Mouse (Mus musculus) limb, embryonic 12.5 days (tissue): ENCODE data around the gene Sigirr. TPM values are rescaled to one million over a fixed set of nuclear protein-coding genes. Genes with fewer than 3 reads are reported as not detected.

ENCODE experiments used
- ATAC-seq: fragments of 200-750 bp; cut with Nextera tagmentation; 2 replicates; pipeline ENCODE4 v1.8.0; 2017; ENCODE audit warnings: low read depth, moderate TSS enrichment; ENCODE audit not compliant: insufficient number of reproducible peaks, insufficient read depth, low FRiP score, low TSS enrichment
- H3K27ac ChIP-seq: fragments of 300-500 bp; sonication (generic); 2 replicates; pipeline ENCODE4 v1.5.1; 2016; ENCODE audit warnings: mild to moderate bottlenecking, moderate library complexity
- H3K27me3 ChIP-seq: fragments of 300-500 bp; sonication (generic); 2 replicates; pipeline ENCODE4 v1.6.1; 2016; ENCODE audit warnings: mild to moderate bottlenecking, moderate library complexity
- H3K36me3 ChIP-seq: fragments of 300-500 bp; sonication (generic); 2 replicates; pipeline ENCODE4 v1.6.1; 2016; ENCODE audit warnings: mild to moderate bottlenecking, moderate library complexity
- H3K4me1 ChIP-seq: fragments of 300-500 bp; sonication (generic); replicated peaks from 2 replicates; pipeline ENCODE4 v1.6.1; 2016
- H3K4me2 ChIP-seq: fragments of 300-500 bp; sonication (generic); 2 replicates; pipeline ENCODE4 v1.6.1; 2016; ENCODE audit warnings: mild to moderate bottlenecking, moderate library complexity
- H3K4me3 ChIP-seq: fragments of 300-500 bp; sonication (generic); replicated peaks from 2 replicates; pipeline ENCODE4 v1.5.1; 2016; ENCODE audit warnings: mild to moderate bottlenecking
- H3K9ac ChIP-seq: fragments of 300-500 bp; sonication (generic); replicated peaks from 2 replicates; pipeline ENCODE4 v1.6.1; 2016; ENCODE audit warnings: mild to moderate bottlenecking, moderate library complexity
- H3K9me3 ChIP-seq: fragments of 300-500 bp; sonication (generic); 2 replicates; pipeline ENCODE4 v1.6.1; 2016; ENCODE audit warnings: mild to moderate bottlenecking, moderate library complexity
- WGBS: fragments of 180-500 bp; shearing (Covaris S2); methylation state at CpG from one replicate; pipeline ENCODE4 v1.1.7; 2016; 5-methylcytosine and 5-hydroxymethylcytosine counted together
- polyA plus RNA-seq: library from polyadenylated mRNA; unstranded; fragments of >200 nt; fragmentation: Nextera tagmentation; extraction: Ambion mirVana; gene quantifications from 2 replicates; pipeline ENCODE4 v1.2.1, GENCODE M21; 2016

The Sigirr gene
- polyA plus RNA-seq, 1 experiment from 2014 or later, result 2.5 TPM

DNA sequence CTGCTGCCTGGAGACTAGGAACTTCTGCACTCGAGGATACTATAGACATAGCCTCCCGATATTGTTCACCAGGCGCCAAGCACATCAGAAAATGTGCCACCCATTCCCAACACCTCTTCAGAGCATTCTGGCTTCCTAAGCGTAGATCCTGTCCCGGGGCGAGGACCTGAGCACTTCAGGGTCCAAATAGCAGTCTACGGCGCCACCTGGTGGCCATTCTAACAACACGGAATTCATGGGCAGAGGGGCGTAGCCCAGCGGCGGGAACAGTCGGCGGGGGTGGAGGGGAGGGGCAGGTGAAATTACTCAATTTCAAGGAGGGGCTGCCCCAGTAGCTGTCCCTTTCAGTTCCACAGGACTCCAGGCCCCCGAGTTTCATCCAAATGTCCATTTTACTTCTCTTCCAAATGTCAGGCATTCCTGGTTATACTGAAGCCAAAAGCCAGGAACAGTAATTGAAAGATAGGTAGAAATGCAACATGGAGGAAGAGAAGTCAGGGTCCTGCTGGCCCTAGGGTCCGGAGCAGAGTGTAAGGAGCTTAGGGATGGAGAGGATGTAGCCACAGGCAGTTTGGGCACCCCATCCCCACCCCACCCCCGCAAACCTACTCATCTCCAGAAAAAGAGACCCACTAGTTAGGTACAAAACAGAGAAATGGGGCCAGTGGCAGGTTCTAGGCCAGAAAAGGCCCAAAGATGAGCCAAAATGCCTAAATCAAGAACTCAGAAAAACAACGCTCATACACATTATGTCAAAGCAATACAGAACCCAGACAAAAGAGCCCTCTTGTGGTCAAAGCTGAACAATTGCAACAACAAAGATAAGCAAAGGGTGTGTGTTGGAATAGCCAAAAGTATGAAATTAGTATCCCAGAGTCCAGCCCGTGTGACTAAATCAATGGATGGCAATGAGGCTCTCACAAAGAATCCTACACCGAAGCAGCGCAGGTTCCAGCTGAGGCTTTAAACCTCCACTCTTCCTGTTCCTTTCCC is 51.9 kb downstream of the Sigirr start:
- peak overlapping the region; percentile 31 for H3K4me3 ChIP-seq
- H3K27ac ChIP-seq, result peak overlapping the region; percentile 77
- H3K9ac ChIP-seq, result peak overlapping the region; percentile 60
- 9% methylated on average over 21 of the region's 21 CpGs for WGBS
- H3K4me1 ChIP-seq, result peaks cover 21% of the 10 kb centered on the region
- H3K27me3 ChIP-seq, result no peaks in the 10 kb centered on the region
- ATAC-seq, result peak; percentile 74
- H3K4me2 ChIP-seq, result peak overlapping the region; percentile 74
- no peaks in the 10 kb centered on the region for H3K9me3 ChIP-seq
- no peaks in the 10 kb centered on the region for H3K36me3 ChIP-seq

DNA sequence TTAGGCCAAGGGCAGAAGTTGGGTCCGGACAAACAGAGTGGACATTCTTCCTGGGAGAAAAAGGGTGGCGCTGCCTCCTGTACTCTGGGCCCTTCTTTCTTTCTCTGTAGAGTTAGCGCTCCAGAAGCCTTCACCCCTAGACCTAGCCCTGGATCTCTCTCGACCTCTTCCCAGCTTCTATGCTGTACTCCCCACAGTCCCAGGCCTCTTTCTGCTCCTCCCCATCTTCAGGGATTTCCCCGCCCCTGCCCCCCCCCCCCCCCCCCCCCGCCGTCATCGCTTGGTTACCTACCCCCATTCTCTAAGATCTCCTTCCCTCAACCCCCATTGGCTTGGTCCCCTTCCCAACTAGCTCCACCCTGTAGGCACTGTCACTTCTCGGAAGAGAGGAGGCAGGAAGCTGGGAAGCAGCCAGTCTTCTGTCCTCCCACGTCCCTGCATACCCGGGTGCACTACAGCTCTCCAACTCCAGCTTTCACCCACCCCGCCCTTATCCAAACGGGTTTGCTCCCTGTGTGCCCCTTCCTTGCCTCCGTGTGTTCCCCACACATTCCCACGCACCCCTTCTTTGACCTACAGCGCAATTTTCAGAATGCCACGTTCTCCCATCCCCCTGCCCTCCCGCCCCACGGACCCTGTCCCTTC is 52.7 kb downstream of the Sigirr start:
- H3K9me3 ChIP-seq, result no peaks in the 10 kb centered on the region
- 7% methylated on average over 14 of the region's 19 CpGs for WGBS
- no peaks in the 10 kb centered on the region for H3K36me3 ChIP-seq
- H3K4me2 ChIP-seq, result peak overlapping the region; percentile 74
- H3K27me3 ChIP-seq, result no peaks in the 10 kb centered on the region
- H3K27ac ChIP-seq, result peak overlapping the region; percentile 77
- peaks cover 30% of the 10 kb centered on the region for H3K4me1 ChIP-seq
- peak overlapping the region; percentile 31 for H3K4me3 ChIP-seq
- peak; percentile 70 for ATAC-seq
- peak overlapping the region; percentile 60 for H3K9ac ChIP-seq

DNA sequence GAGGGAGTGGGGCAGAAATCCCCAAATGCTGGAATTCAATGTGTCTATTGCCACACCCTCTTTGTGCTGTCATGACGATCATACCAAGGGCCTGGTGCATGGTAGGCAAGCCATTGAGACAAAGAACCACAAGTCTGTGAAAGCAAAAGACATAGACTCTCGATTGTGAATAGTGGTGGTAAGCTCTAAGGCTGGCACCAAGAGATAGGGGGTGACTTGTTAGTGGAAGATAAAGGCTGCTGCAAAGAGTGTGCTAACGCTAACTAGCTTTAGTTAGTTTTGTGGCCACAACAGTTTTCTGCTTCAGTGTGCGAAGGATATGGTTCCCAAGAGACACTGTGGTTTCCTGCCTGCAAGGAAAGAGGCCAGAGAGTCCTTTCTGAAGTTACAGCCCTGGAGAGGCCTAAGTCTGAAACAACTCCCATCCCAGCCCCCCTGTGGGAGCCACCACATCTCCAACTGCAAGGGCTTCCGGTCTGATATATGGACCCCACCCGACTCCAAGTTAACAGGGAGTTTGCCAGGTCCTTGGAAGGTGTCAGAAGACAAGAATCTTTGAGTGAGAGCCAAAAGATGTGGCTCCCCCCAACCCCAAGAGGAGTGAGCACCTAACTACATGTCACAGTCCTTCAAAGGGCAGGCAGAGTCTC is 53.3 kb downstream of the Sigirr start:
- H3K27ac ChIP-seq, result peak overlapping the region; percentile 59
- no peak for ATAC-seq
- H3K36me3 ChIP-seq, result no peaks in the 10 kb centered on the region
- peak overlapping the region; percentile 60 for H3K9ac ChIP-seq
- H3K4me2 ChIP-seq, result peak overlapping the region; percentile 74
- peaks cover 34% of the 10 kb centered on the region for H3K4me1 ChIP-seq
- H3K9me3 ChIP-seq, result no peaks in the 10 kb centered on the region
- WGBS, result 60% methylated on average over 6 of the region's 6 CpGs
- H3K4me3 ChIP-seq, result 0 out of 2 replicates have a peak overlapping the region, but pooled peaks have one; percentile 31
- no peaks in the 10 kb centered on the region for H3K27me3 ChIP-seq

DNA sequence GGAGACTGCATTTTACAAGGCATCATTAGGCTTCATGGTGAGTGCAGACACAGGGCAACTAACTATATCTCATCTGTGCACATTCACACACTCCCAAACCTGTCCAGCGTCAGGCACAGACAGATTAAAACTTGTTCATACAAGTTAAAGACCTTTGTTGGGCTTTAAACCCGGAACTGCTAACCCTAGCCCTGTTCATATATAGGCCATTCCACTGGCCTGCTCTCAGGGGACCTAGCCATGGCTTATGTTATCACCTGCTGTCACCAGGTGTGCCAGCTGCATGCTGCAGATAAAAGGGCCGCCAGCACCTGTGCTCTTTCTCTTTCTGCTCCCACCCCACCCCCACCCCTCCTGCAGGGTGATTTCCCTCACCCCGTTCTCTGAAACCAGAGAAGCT is 57.8 kb downstream of the Sigirr start:
- no peaks in the 10 kb centered on the region for H3K36me3 ChIP-seq
- no peak overlapping the region for H3K4me2 ChIP-seq
- H3K9ac ChIP-seq, result no peak overlapping the region
- no peaks in the 10 kb centered on the region for H3K27me3 ChIP-seq
- H3K4me1 ChIP-seq, result peaks cover 38% of the 10 kb centered on the region
- 23% methylated on average over 4 of the region's 4 CpGs for WGBS
- 0 out of 2 replicates have a peak, but pooled peaks cover 3% of the 10 kb centered on the region for H3K9me3 ChIP-seq
- peak overlapping the region; percentile 73 for H3K27ac ChIP-seq
- no peak for ATAC-seq
- H3K4me3 ChIP-seq, result no peak overlapping the region

DNA sequence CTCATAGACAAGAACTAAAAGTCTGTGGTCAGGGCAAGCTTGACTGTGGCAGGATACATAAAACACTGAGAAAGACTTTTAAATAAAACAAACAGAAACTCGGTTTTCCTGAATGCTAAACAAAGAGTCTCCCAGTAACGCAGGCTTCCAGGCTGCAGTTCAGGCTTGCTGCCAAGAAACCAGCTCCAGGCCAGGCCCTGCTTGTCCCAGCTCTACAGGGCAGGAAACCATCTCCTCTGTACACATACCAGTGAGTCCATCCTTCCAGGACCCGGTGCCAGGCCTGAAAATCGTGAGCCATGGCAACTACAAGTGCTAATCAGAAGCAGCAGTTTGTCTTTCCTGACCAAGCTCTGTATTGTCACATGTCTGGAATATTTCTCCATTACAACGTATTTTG is 58.7 kb downstream of the Sigirr start:
- no peak overlapping the region for H3K4me2 ChIP-seq
- H3K36me3 ChIP-seq, result no peaks in the 10 kb centered on the region
- peak overlapping the region; percentile 84 for H3K27ac ChIP-seq
- no peak overlapping the region for H3K9ac ChIP-seq
- WGBS, result 17% methylated on average over 5 of the region's 5 CpGs
- no peak overlapping the region for H3K4me3 ChIP-seq
- H3K4me1 ChIP-seq, result peaks cover 30% of the 10 kb centered on the region
- no peak for ATAC-seq
- 0 out of 2 replicates have a peak, but pooled peaks cover 3% of the 10 kb centered on the region for H3K9me3 ChIP-seq
- H3K27me3 ChIP-seq, result no peaks in the 10 kb centered on the region

Other genes with a start within 250 kb of the Sigirr start
- gene Gm45785, start 244.2 kb downstream of the Sigirr start, polyA plus RNA-seq, result 0.23 TPM in 1 of 2 replicates, not detected in the other
- gene Ric8a, start 243.6 kb downstream of the Sigirr start, polyA plus RNA-seq, result 53.0 and 60.3 TPM in 2 replicates
- 38.3 and 38.9 TPM in 2 replicates for gene Bet1l, start 243.0 kb downstream of the Sigirr start, polyA plus RNA-seq
- 271 and 302 TPM in 2 replicates for gene Psmd13, start 218.6 kb downstream of the Sigirr start, polyA plus RNA-seq
- 28.3 and 29.9 TPM in 2 replicates for gene Sirt3, start 218.3 kb downstream of the Sigirr start, polyA plus RNA-seq
- 1.9 and 2.7 TPM in 2 replicates for gene Cox8b, start 200.1 kb downstream of the Sigirr start, polyA plus RNA-seq
- not detected in 2 replicates for gene Nlrp6, start 179.7 kb downstream of the Sigirr start, polyA plus RNA-seq
- gene Pgghg, start 159.2 kb downstream of the Sigirr start, polyA plus RNA-seq, result 18.9 and 21.5 TPM in 2 replicates
- gene Ifitm5, start 150.3 kb downstream of the Sigirr start, polyA plus RNA-seq, result 5.6 and 6.1 TPM in 2 replicates
- gene Gm45717, start 144.6 kb downstream of the Sigirr start, polyA plus RNA-seq, result not detected in 2 replicates
- 941 and 1,046 TPM in 2 replicates for gene Ifitm2, start 144.6 kb downstream of the Sigirr start, polyA plus RNA-seq
- 77.8 and 78.8 TPM in 2 replicates for gene Ifitm1, start 133.4 kb downstream of the Sigirr start, polyA plus RNA-seq
- gene Ifitm3, start 89.8 kb downstream of the Sigirr start, polyA plus RNA-seq, result 56.5 and 68.6 TPM in 2 replicates
- gene Ifitm6, start 82.6 kb downstream of the Sigirr start, polyA plus RNA-seq, result not detected in 2 replicates
- not detected in 2 replicates for gene Gm17387, start 71.4 kb downstream of the Sigirr start, polyA plus RNA-seq
- gene B4galnt4, start 39.5 kb downstream of the Sigirr start, polyA plus RNA-seq, result 37.3 and 40.1 TPM in 2 replicates
- gene Pkp3, start 22.4 kb downstream of the Sigirr start, polyA plus RNA-seq, result 14.6 and 14.9 TPM in 2 replicates
- 1.6 and 2.0 TPM in 2 replicates for gene Ano9, start 17.2 kb upstream of the Sigirr start, polyA plus RNA-seq
- 76.0 and 76.7 TPM in 2 replicates for gene Ptdss2, start 21.8 kb upstream of the Sigirr start, polyA plus RNA-seq
- 88.5 and 91.5 TPM in 2 replicates for gene Rnh1, start 72.3 kb upstream of the Sigirr start, polyA plus RNA-seq
- 95.3 and 98.1 TPM in 2 replicates for gene Hras, start 93.4 kb upstream of the Sigirr start, polyA plus RNA-seq
- gene Lrrc56, start 93.6 kb upstream of the Sigirr start, polyA plus RNA-seq, result 17.0 and 19.0 TPM in 2 replicates
- gene Lmntd2, start 113.5 kb upstream of the Sigirr start, polyA plus RNA-seq, result 4.2 and 5.2 TPM in 2 replicates
- gene Rassf7, start 115.3 kb upstream of the Sigirr start, polyA plus RNA-seq, result 39.1 and 43.7 TPM in 2 replicates
- 95.8 and 102 TPM in 2 replicates for gene Phrf1, start 128.2 kb upstream of the Sigirr start, polyA plus RNA-seq
- 0.51 and 1.0 TPM in 2 replicates for gene Irf7, start 165.9 kb upstream of the Sigirr start, polyA plus RNA-seq
- gene Cdhr5, start 176.2 kb upstream of the Sigirr start, polyA plus RNA-seq, result not detected in 2 replicates
- 10.5 and 11.4 TPM in 2 replicates for gene Sct, start 178.6 kb upstream of the Sigirr start, polyA plus RNA-seq
- gene Drd4, start 191.4 kb upstream of the Sigirr start, polyA plus RNA-seq, result 1.6 TPM in 2 replicates
- gene Deaf1, start 227.1 kb upstream of the Sigirr start, polyA plus RNA-seq, result 61.8 and 66.5 TPM in 2 replicates
- gene Tmem80, start 227.2 kb upstream of the Sigirr start, polyA plus RNA-seq, result 50.7 and 52.0 TPM in 2 replicates
- 5.1 and 6.3 TPM in 2 replicates for gene Eps8l2, start 238.3 kb upstream of the Sigirr start, polyA plus RNA-seq